In the genomic region with DNA sequence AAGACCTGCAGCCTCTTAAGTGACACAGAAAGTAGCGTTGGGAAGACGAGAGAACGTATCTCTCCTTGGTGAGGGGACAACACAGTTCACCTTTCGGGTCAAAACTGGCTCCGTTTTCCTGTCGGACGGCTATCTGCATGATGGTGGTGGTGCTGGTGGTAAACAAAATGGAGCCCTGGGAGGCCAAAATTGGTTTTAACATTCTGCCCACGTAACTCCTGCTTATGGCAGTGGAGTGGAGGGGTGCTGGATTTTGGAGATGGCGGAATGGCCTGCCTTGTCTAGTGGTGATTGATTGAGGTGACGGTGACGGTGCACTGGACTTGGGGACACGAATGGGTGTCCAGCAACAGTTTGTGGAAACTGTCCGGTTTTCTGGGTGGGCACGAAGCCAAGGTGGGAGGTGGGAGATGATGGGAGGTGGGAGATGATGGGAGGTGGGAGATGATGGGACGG, we compare ENCODE assay signal across 8 mouse cellular contexts. TPM values are rescaled to one million over a fixed set of nuclear protein-coding genes. Genes with fewer than 3 reads are reported as not detected.
DNase-seq lines count a peak whose midpoint lies in the region; ATAC-seq lines count a peak whose summit lies in the region.

No protein-coding gene starts in this region.

- no peaks in the 10 kb centered on the region for H3K27me3 ChIP-seq in forebrain, embryonic 12.5 days
- no peaks in the 10 kb centered on the region for H3K27me3 ChIP-seq in intestine, embryonic 15.5 days (replicated peaks)

- H3K4me2 ChIP-seq in forebrain, embryonic 12.5 days = peak overlapping the region; percentile 59
- H3K4me2 ChIP-seq in intestine, embryonic 15.5 days (replicated peaks) = peak overlapping the region; percentile 72

- H3K9me3 ChIP-seq in forebrain, embryonic 12.5 days = peaks cover 20% of the 10 kb centered on the region
- H3K9me3 ChIP-seq in intestine, embryonic 15.5 days = 0 out of 2 replicates have a peak, but pooled peaks cover 2% of the 10 kb centered on the region

- 0 out of 2 replicates have a peak overlapping the region, but pooled peaks have one; percentile 55 for H3K9ac ChIP-seq in forebrain, embryonic 12.5 days
- H3K9ac ChIP-seq in intestine, embryonic 15.5 days = peak overlapping the region; percentile 13; the same call in 1 of the 2 replicates

- H3K27ac ChIP-seq in forebrain, embryonic 12.5 days = peak overlapping the region; percentile 64; the same call in 1 of the 2 replicates
- no peak overlapping the region for H3K27ac ChIP-seq in intestine, embryonic 15.5 days

- no peaks in the 10 kb centered on the region for H3K36me3 ChIP-seq in forebrain, embryonic 12.5 days (replicated peaks)
- no peaks in the 10 kb centered on the region for H3K36me3 ChIP-seq in intestine, embryonic 15.5 days

- H3K4me1 ChIP-seq in forebrain, embryonic 12.5 days = 0 out of 2 replicates have a peak, but pooled peaks cover 3% of the 10 kb centered on the region
- H3K4me1 ChIP-seq in intestine, embryonic 15.5 days (replicated peaks) = no peaks in the 10 kb centered on the region

- peak; percentile 17 for DNase-seq in kidney, adult 9 months
- DNase-seq in kidney, postnatal 14 days = no peak
- DNase-seq in brain, adult 2 months (ENCODE audit: low read depth, low spot score) = peak; percentile 45
- DNase-seq in mesoderm, embryonic 11.5 days (ENCODE audit: low read depth, low spot score) = peak; percentile 72
- DNase-seq in testis, postnatal 10 days (ENCODE audit: low spot score) = peak; percentile 80
- DNase-seq in spleen, postnatal 36 days (ENCODE audit: low spot score in 2 of 2) = no peak

- ATAC-seq in forebrain, embryonic 12.5 days (ENCODE audit: low FRiP score) = peak; percentile 43
- ATAC-seq in intestine, embryonic 15.5 days = peak; percentile 44

- 48% methylated on average over 15 of the region's 15 CpGs for WGBS in forebrain, embryonic 12.5 days
- 50% methylated on average over 15 of the region's 15 CpGs for WGBS in intestine, embryonic 15.5 days

- peak overlapping the region; percentile 50 for H3K4me3 ChIP-seq in forebrain, embryonic 12.5 days (replicated peaks)
- H3K4me3 ChIP-seq in intestine, embryonic 15.5 days (replicated peaks) = peak overlapping the region; percentile 44

RNA-seq across cellular contexts. Expression of gene Peg10, which starts 1.4 kb away (rescaled TPM):
- 9.4 and 12.8 TPM in 2 replicates for polyA plus RNA-seq in forebrain, embryonic 12.5 days (2016; fragmentation: Nextera tagmentation; extraction: Ambion mirVana)
- polyA plus RNA-seq in intestine, embryonic 15.5 days (2015; fragmentation: Nextera tagmentation; extraction: Ambion mirVana) = 2.8 and 3.2 TPM in 2 replicates

RNA-seq across cellular contexts. Expression of gene Sgce, which starts 1.5 kb away (rescaled TPM):
- 57.6 and 59.9 TPM in 2 replicates for polyA plus RNA-seq in forebrain, embryonic 12.5 days (2016; fragmentation: Nextera tagmentation; extraction: Ambion mirVana)
- polyA plus RNA-seq in intestine, embryonic 15.5 days (2015; fragmentation: Nextera tagmentation; extraction: Ambion mirVana) = 45.6 and 47.5 TPM in 2 replicates

Comparison
In these comparisons a context has a peak if more than half of its experiments do, and no peak if none do; other contexts are left out.
1. DNase-seq: peak in kidney, adult 9 months (single experiment), brain, adult 2 months (single experiment), mesoderm, embryonic 11.5 days (single experiment) and testis, postnatal 10 days (single experiment); none in kidney, postnatal 14 days (single experiment) and spleen, postnatal 36 days (0 of 2).